Mouse (Mus musculus) forebrain, embryonic 11.5 days (tissue): ENCODE data around the gene Akap7. TPM values are rescaled to one million over a fixed set of nuclear protein-coding genes. Genes with fewer than 3 reads are reported as not detected.
"Not testable (repeated sequence)": the region's sequence is repeated elsewhere in the genome, so short reads cannot be mapped to it uniquely, and the experiment has no call there.

Source experiments
- ATAC-seq: fragments of 200-750 bp; cut with Nextera tagmentation; replicated peaks from 2 replicates; pipeline ENCODE4 v1.8.0; 2017; ENCODE audit warnings: moderate TSS enrichment; ENCODE audit not compliant: low FRiP score
- DNase-seq: peaks from one replicate; pipeline ENCODE4 v3.0.0-alpha.2; 2017; ENCODE audit warnings: low spot score
- H3K27ac ChIP-seq: fragments of 300-500 bp; sonication (generic); 2 replicates; pipeline ENCODE4 v1.5.1; 2014; ENCODE audit warnings: low read depth, low read length
- H3K27me3 ChIP-seq: fragments of 300-500 bp; sonication (generic); 2 replicates; pipeline ENCODE4 v1.6.1; 2014; ENCODE audit warnings: mild to moderate bottlenecking, low read length, mixed read lengths; ENCODE audit not compliant: control insufficient read depth, insufficient read depth
- H3K36me3 ChIP-seq: fragments of 300-500 bp; sonication (generic); 2 replicates; pipeline ENCODE4 v1.6.1; 2014; ENCODE audit warnings: mild to moderate bottlenecking, low read length, moderate library complexity, mixed read lengths; ENCODE audit not compliant: control insufficient read depth, insufficient read depth
- H3K4me1 ChIP-seq: fragments of 300-500 bp; sonication (generic); replicated peaks from 2 replicates; pipeline ENCODE4 v1.6.1; 2014; ENCODE audit warnings: low read length, mixed read lengths; ENCODE audit not compliant: control insufficient read depth, insufficient read depth
- H3K4me2 ChIP-seq: fragments of 300-500 bp; sonication (generic); 2 replicates; pipeline ENCODE4 v1.6.1; 2014; ENCODE audit warnings: low read depth, mild to moderate bottlenecking, low read length, moderate library complexity, mixed read lengths; ENCODE audit not compliant: severe bottlenecking
- H3K4me3 ChIP-seq: fragments of 300-500 bp; sonication (generic); 2 replicates; pipeline ENCODE4 v1.5.1; 2014; ENCODE audit warnings: low read depth, low read length
- H3K9ac ChIP-seq: fragments of 300-500 bp; sonication (generic); 2 replicates; pipeline ENCODE4 v1.6.1; 2014; ENCODE audit warnings: low read length
- H3K9me3 ChIP-seq: fragments of 300-500 bp; sonication (generic); 2 replicates; pipeline ENCODE4 v1.6.1; 2016; ENCODE audit warnings: low read length, mixed read lengths; ENCODE audit not compliant: control insufficient read depth
- WGBS: fragments of 180-500 bp; shearing (Covaris S2); extraction: QIAGEN DNeasy Blood & Tissue Kit; methylation state at CpG from one replicate; pipeline ENCODE4 v1.1.7; 2014; 5-methylcytosine and 5-hydroxymethylcytosine counted together
- polyA plus RNA-seq: library from polyadenylated mRNA; unstranded; fragments of >200 nt; fragmentation: Nextera tagmentation; extraction: Ambion mirVana; gene quantifications from 2 replicates; pipeline ENCODE4 v1.2.1, GENCODE M21; 2014

The Akap7 gene
- polyA plus RNA-seq, 1 experiment from 2014 or later = 16.2 TPM

- DNase-seq (no peak), ATAC-seq (no peak)
- WGBS = 79% methylated on average over 10 of the region's 10 CpGs
- Histone ChIP-seq H3K4me3 (no peak overlapping the region), H3K27ac (no peak overlapping the region), H3K9me3 (no peaks in the 10 kb centered on the region), H3K4me2 (no peak overlapping the region), H3K4me1 (no peaks in the 10 kb centered on the region), H3K36me3 (no peaks in the 10 kb centered on the region), H3K9ac (no peak overlapping the region), H3K27me3 (no peaks in the 10 kb centered on the region)
Observed at GRCm38 (mm10) chr10:25184819-25185603, 122.7 kb downstream of the Akap7 start.

- Histone ChIP-seq H3K9me3 (no peaks in the 10 kb centered on the region), H3K4me3 (no peak overlapping the region), H3K36me3 (no peaks in the 10 kb centered on the region), H3K27me3 (no peaks in the 10 kb centered on the region), H3K9ac (no peak overlapping the region), H3K4me1 (no peaks in the 10 kb centered on the region), H3K4me2 (no peak overlapping the region), H3K27ac (no peak overlapping the region)
- DNase-seq (no peak), ATAC-seq (no peak)
- WGBS = 89% methylated on average over 6 of the region's 6 CpGs
Observed at GRCm38 (mm10) chr10:25183271-25183670, 124.4 kb downstream of the Akap7 start.

GRCm38 (mm10) chr10:25179030-25179429, 128.6 kb downstream of the Akap7 start:
- H3K4me3 ChIP-seq = no peak overlapping the region
- 84% methylated on average over 4 of the region's 4 CpGs for WGBS
- DNase-seq (no peak), ATAC-seq (no peak)
- H3K4me1 ChIP-seq = no peaks in the 10 kb centered on the region
- H3K9me3 ChIP-seq = no peaks in the 10 kb centered on the region
- no peak overlapping the region for H3K4me2 ChIP-seq
- H3K9ac ChIP-seq = no peak overlapping the region
- H3K27me3 ChIP-seq = no peaks in the 10 kb centered on the region
- no peaks in the 10 kb centered on the region for H3K36me3 ChIP-seq
- no peak overlapping the region for H3K27ac ChIP-seq

- Histone ChIP-seq H3K4me2 (no peak overlapping the region), H3K4me1 (no peaks in the 10 kb centered on the region), H3K27me3 (no peaks in the 10 kb centered on the region), H3K27ac (no peak overlapping the region), H3K36me3 (no peaks in the 10 kb centered on the region), H3K9ac (no peak overlapping the region), H3K9me3 (no peaks in the 10 kb centered on the region), H3K4me3 (no peak overlapping the region)
- DNase-seq (no peak), ATAC-seq (no peak)
- 94% methylated on average over 5 of the region's 5 CpGs for WGBS
Observed at GRCm38 (mm10) chr10:25177270-25177669, 130.4 kb downstream of the Akap7 start.

- no peak for DNase-seq
- no peak overlapping the region for H3K4me2 ChIP-seq
- no peaks in the 10 kb centered on the region for H3K4me1 ChIP-seq
- no peak overlapping the region for H3K27ac ChIP-seq
- no peaks in the 10 kb centered on the region for H3K27me3 ChIP-seq
- no peak for ATAC-seq
- H3K9ac ChIP-seq = no peak overlapping the region
- 90% methylated on average over 2 of the region's 2 CpGs for WGBS
- no peaks in the 10 kb centered on the region for H3K9me3 ChIP-seq
- H3K36me3 ChIP-seq = no peaks in the 10 kb centered on the region
- no peak overlapping the region for H3K4me3 ChIP-seq
Observed at GRCm38 (mm10) chr10:25174872-25175271, 132.8 kb downstream of the Akap7 start.

- WGBS = 73% methylated on average over 6 of the region's 6 CpGs
- Histone ChIP-seq H3K36me3 (no peaks in the 10 kb centered on the region), H3K4me3 (no peak overlapping the region), H3K9me3 (no peaks in the 10 kb centered on the region), H3K27ac (no peak overlapping the region), H3K27me3 (no peaks in the 10 kb centered on the region), H3K4me1 (no peaks in the 10 kb centered on the region), H3K9ac (no peak overlapping the region), H3K4me2 (no peak overlapping the region)
- ATAC-seq (no peak), DNase-seq (no peak)
Observed at GRCm38 (mm10) chr10:25167365-25168194, 140.1 kb downstream of the Akap7 start.

GRCm38 (mm10) chr10:25163510-25163909, 144.2 kb downstream of the Akap7 start:
- not testable (repeated sequence) for H3K4me2 ChIP-seq, H3K27ac ChIP-seq, H3K9ac ChIP-seq, H3K36me3 ChIP-seq, H3K27me3 ChIP-seq, DNase-seq, H3K9me3 ChIP-seq, ATAC-seq, H3K4me1 ChIP-seq, H3K4me3 ChIP-seq
- WGBS = 20% methylated on average over 3 of the region's 3 CpGs

GRCm38 (mm10) chr10:25161701-25162100, 146.0 kb downstream of the Akap7 start:
- Histone ChIP-seq H3K36me3 (no peaks in the 10 kb centered on the region), H3K9me3 (no peaks in the 10 kb centered on the region), H3K9ac (no peak overlapping the region), H3K4me2 (no peak overlapping the region), H3K4me3 (no peak overlapping the region), H3K4me1 (no peaks in the 10 kb centered on the region), H3K27ac (no peak overlapping the region), H3K27me3 (no peaks in the 10 kb centered on the region)
- WGBS = 73% methylated on average over 2 of the region's 2 CpGs
- DNase-seq (no peak), ATAC-seq (no peak)
